Mouse (Mus musculus) cerebellum, adult 11 months (tissue): ENCODE measurements around the gene Ccr9.
"Not testable (repeated sequence)": the region's sequence is repeated elsewhere in the genome, so short reads cannot be mapped to it uniquely, and the experiment has no call there.

Experiments
- DNase-seq: peaks from one replicate; pipeline ENCODE4 v3.0.0; 2022

Ccr9 gene

GRCm38 (mm10) chr9:123678327-123679105 is at the start of gene Ccr9, which contains the start of gene Slc6a20a:
Gene Ccr9 (plus strand): TSS chr9:123678439.
Gene Slc6a20a (minus strand): TSS chr9:123678885.
- no peak for DNase-seq

- no peak for DNase-seq
Measured at GRCm38 (mm10) chr9:123631666-123632065, 46.6 kb upstream of the Ccr9 start.

- DNase-seq: no peak
Measured at GRCm38 (mm10) chr9:123632281-123632680, 46.0 kb upstream of the Ccr9 start, which contains the start of gene Slc6a20b. Gene Slc6a20b (minus strand): TSS chr9:123632565.

- no peak for DNase-seq
Measured at GRCm38 (mm10) chr9:123632993-123633392, 45.2 kb upstream of the Ccr9 start.

GRCm38 (mm10) chr9:123636771-123637170 is 41.5 kb upstream of the Ccr9 start:
- no peak for DNase-seq

- no peak for DNase-seq
Measured at GRCm38 (mm10) chr9:123638231-123638630, 40.0 kb upstream of the Ccr9 start.

- peak; percentile 0 for DNase-seq
Measured at GRCm38 (mm10) chr9:123638668-123639089, 39.6 kb upstream of the Ccr9 start.

- DNase-seq: no peak
Measured at GRCm38 (mm10) chr9:123640106-123640505, 38.1 kb upstream of the Ccr9 start.

- no peak for DNase-seq
Measured at GRCm38 (mm10) chr9:123649785-123650511, 28.3 kb upstream of the Ccr9 start.

GRCm38 (mm10) chr9:123651369-123651768 is 26.9 kb upstream of the Ccr9 start:
- no peak for DNase-seq

- DNase-seq: no peak
Measured at GRCm38 (mm10) chr9:123657457-123657856, 20.8 kb upstream of the Ccr9 start.

GRCm38 (mm10) chr9:123658981-123659380 is 19.3 kb upstream of the Ccr9 start:
- DNase-seq: no peak

- not testable (repeated sequence) for DNase-seq
Measured at GRCm38 (mm10) chr9:123659986-123660676, 18.1 kb upstream of the Ccr9 start.

- DNase-seq: no peak
Measured at GRCm38 (mm10) chr9:123665645-123666044, 12.6 kb upstream of the Ccr9 start.

GRCm38 (mm10) chr9:123679198-123679597 is 959 bp downstream of the Ccr9 start:
- DNase-seq: no peak

- no peak for DNase-seq
Measured at GRCm38 (mm10) chr9:123683704-123684103, 5.5 kb downstream of the Ccr9 start.

GRCm38 (mm10) chr9:123686206-123686605 is 8.0 kb downstream of the Ccr9 start:
- no peak for DNase-seq

- DNase-seq: no peak
Measured at GRCm38 (mm10) chr9:123688227-123688626, 10.0 kb downstream of the Ccr9 start.

- DNase-seq: no peak
Measured at GRCm38 (mm10) chr9:123695634-123696302, 17.5 kb downstream of the Ccr9 start.

- no peak for DNase-seq
Measured at GRCm38 (mm10) chr9:123701822-123702221, 23.6 kb downstream of the Ccr9 start.

- no peak for DNase-seq
Measured at GRCm38 (mm10) chr9:123709226-123709625, 31.0 kb downstream of the Ccr9 start.

GRCm38 (mm10) chr9:123713111-123713510 is 34.9 kb downstream of the Ccr9 start:
- no peak for DNase-seq

- DNase-seq: no peak
Measured at GRCm38 (mm10) chr9:123716301-123716700, 38.1 kb downstream of the Ccr9 start.
